Mouse (Mus musculus) lung, embryonic 15.5 days (tissue): ENCODE data around the gene Gm5901. TPM values are rescaled to one million over a fixed set of nuclear protein-coding genes. Genes with fewer than 3 reads are reported as not detected.
"Not testable (repeated sequence)": the region's sequence is repeated elsewhere in the genome, so short reads cannot be mapped to it uniquely, and the experiment has no call there.

Experiments used
- ATAC-seq: fragments of 200-750 bp; cut with Nextera tagmentation; 2 replicates; pipeline ENCODE4 v1.8.0; 2017; ENCODE audit warnings: moderate number of reproducible peaks, borderline replicate concordance; ENCODE audit not compliant: low FRiP score, low TSS enrichment; ENCODE audit errors: extremely low read depth
- H3K27ac ChIP-seq: fragments of 300-500 bp; sonication (generic); 2 replicates; pipeline ENCODE4 v1.5.1; 2015; ENCODE audit warnings: moderate library complexity, mild to moderate bottlenecking, inconsistent platforms
- H3K27me3 ChIP-seq: fragments of 300-500 bp; sonication (generic); 2 replicates; pipeline ENCODE4 v1.6.1; 2015; ENCODE audit warnings: inconsistent platforms
- H3K36me3 ChIP-seq: fragments of 300-500 bp; sonication (generic); 2 replicates; pipeline ENCODE4 v1.6.1; 2015; ENCODE audit warnings: inconsistent platforms
- H3K4me1 ChIP-seq: fragments of 300-500 bp; sonication (generic); 2 replicates; pipeline ENCODE4 v1.6.1; 2015; ENCODE audit warnings: inconsistent platforms
- H3K4me2 ChIP-seq: fragments of 300-500 bp; sonication (generic); 2 replicates; pipeline ENCODE4 v1.6.1; 2015; ENCODE audit warnings: inconsistent platforms, mild to moderate bottlenecking, moderate library complexity
- H3K4me3 ChIP-seq: fragments of 300-500 bp; sonication (generic); 2 replicates; pipeline ENCODE4 v1.5.1; 2015; ENCODE audit warnings: mild to moderate bottlenecking, inconsistent platforms
- H3K9ac ChIP-seq: fragments of 300-500 bp; sonication (generic); 2 replicates; pipeline ENCODE4 v1.6.1; 2015; ENCODE audit warnings: inconsistent platforms
- H3K9me3 ChIP-seq: fragments of 300-500 bp; sonication (generic); 2 replicates; pipeline ENCODE4 v1.6.1; 2016; ENCODE audit warnings: inconsistent platforms
- WGBS: fragments of 180-500 bp; shearing (Covaris S2); methylation state at CpG from one replicate; pipeline ENCODE4 v1.1.7; 2015; 5-methylcytosine and 5-hydroxymethylcytosine counted together
- polyA plus RNA-seq: library from polyadenylated mRNA; unstranded; fragments of >200 nt; fragmentation: Nextera tagmentation; extraction: Ambion mirVana; gene quantifications from 2 replicates; pipeline ENCODE4 v1.2.1, GENCODE M21; 2015

The Gm5901 gene
- polyA plus RNA-seq, result not detected in 2 replicates

DNA sequence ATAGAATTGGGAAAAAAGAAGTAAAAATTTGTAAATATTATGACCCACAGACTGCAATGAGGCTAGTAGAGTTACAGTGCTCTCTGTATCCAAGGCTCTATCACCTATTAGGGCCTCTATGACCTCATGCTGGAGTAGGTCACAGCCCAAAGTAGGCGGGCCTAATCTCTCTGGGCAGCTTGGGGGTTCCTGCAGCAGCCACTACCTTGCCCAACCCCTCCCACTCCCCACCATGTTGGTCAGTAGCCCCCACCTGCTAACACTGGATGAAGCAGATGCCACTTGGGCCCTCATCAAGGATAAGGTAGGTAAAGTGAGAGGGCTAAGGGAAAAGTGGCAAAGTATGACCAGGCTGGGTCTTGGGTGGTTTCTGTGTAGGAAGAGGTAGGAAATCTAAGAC is at the start of gene Gm5901:
TSS of gene Gm5901 (plus strand) at position 173 of the 400 bp plus-strand sequence.
- no peaks in the 10 kb centered on the region for H3K4me1 ChIP-seq
- no peaks in the 10 kb centered on the region for H3K27me3 ChIP-seq
- no peak within 1 kb of the TSS for H3K4me2 ChIP-seq
- H3K36me3 ChIP-seq, result peaks cover 37% of the 10 kb centered on the region
- no peak for ATAC-seq
- H3K27ac ChIP-seq, result no peak within 1 kb of the TSS
- WGBS, result 95% methylated on average over 1 of the region's 1 CpGs
- no peak within 1 kb of the TSS for H3K4me3 ChIP-seq
- H3K9ac ChIP-seq, result no peak within 1 kb of the TSS
- H3K9me3 ChIP-seq, result no peaks in the 10 kb centered on the region

DNA sequence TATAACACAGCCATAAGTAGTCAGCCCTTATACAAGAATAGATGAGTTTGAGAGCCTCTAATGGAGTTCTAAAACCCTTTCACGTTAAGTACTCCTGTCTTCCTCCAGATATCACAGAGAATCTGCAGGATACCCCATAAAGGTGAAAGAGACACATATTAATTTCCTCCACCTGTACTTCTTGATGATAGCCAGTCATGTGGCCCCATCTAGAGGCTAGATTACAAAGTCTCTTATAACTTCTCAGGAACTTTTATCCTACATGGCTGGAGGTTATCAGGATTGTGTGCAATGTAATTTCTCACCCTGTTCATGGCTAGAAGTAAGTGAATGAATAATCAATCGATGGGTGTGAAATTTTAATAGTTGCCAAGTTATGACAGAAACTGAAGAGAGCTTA is 49.5 kb upstream of the Gm5901 start:
- no peak for ATAC-seq
- WGBS, result 65% methylated on average over 2 of the region's 2 CpGs
- H3K4me1 ChIP-seq, result no peaks in the 10 kb centered on the region
- H3K27me3 ChIP-seq, result no peaks in the 10 kb centered on the region
- H3K9me3 ChIP-seq, result no peaks in the 10 kb centered on the region
- no peaks in the 10 kb centered on the region for H3K36me3 ChIP-seq
- H3K27ac ChIP-seq, result no peak overlapping the region
- H3K4me3 ChIP-seq, result no peak overlapping the region
- no peak overlapping the region for H3K9ac ChIP-seq
- no peak overlapping the region for H3K4me2 ChIP-seq

- H3K4me1 ChIP-seq, result no peaks in the 10 kb centered on the region
- H3K4me2 ChIP-seq, result no peak within 1 kb of the TSS
- no peak for ATAC-seq
- H3K27me3 ChIP-seq, result no peaks in the 10 kb centered on the region
- H3K36me3 ChIP-seq, result no peaks in the 10 kb centered on the region
- H3K27ac ChIP-seq, result no peak within 1 kb of the TSS
- H3K9ac ChIP-seq, result no peak within 1 kb of the TSS
- H3K4me3 ChIP-seq, result no peak within 1 kb of the TSS
- 82% methylated on average over 1 of the region's 1 CpGs for WGBS
- no peaks in the 10 kb centered on the region for H3K9me3 ChIP-seq
These were observed 40.8 kb upstream of the Gm5901 start, which contains the start of gene Olfr690 for GRCm38 (mm10) chr7:105334004-105334403. Olfr690 (minus strand) TSS chr7:105334104.

GRCm38 (mm10) chr7:105342170-105342569 is 32.7 kb upstream of the Gm5901 start, which contains the start of gene Olfr691:
Olfr691 (minus strand) TSS chr7:105342270.
- Histone ChIP-seq H3K27me3 (no peaks in the 10 kb centered on the region), H3K4me2 (no peak within 1 kb of the TSS), H3K27ac (no peak within 1 kb of the TSS), H3K9ac (no peak within 1 kb of the TSS), H3K4me1 (no peaks in the 10 kb centered on the region), H3K4me3 (no peak within 1 kb of the TSS), H3K9me3 (no peaks in the 10 kb centered on the region), H3K36me3 (no peaks in the 10 kb centered on the region)
- 44% methylated on average over 1 of the region's 1 CpGs for WGBS
- ATAC-seq, result no peak

DNA sequence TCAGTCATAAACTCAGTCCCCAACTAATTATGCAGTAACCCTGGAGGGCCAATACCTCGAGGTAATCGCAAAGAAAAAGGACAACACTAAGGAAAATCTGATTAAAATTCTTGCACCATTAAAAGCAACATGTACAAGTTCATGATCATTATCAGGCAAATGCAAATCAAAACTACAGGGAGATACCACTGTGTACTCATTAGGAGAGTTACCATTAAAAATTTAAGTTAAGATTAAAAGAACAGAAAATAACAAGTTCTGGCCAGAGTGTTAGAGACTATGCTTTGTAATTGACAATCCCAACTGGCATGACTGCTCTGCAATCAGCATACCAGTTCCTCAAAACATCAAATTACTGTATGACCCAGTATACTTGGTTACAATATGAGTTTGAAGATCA is 32.1 kb upstream of the Gm5901 start:
- Histone ChIP-seq H3K27me3 (no peaks in the 10 kb centered on the region), H3K4me1 (no peaks in the 10 kb centered on the region), H3K36me3 (no peaks in the 10 kb centered on the region), H3K4me2 (no peak overlapping the region), H3K4me3 (no peak overlapping the region), H3K9ac (no peak overlapping the region), H3K9me3 (no peaks in the 10 kb centered on the region), H3K27ac (no peak overlapping the region)
- WGBS, result 74% methylated on average over 2 of the region's 2 CpGs
- no peak for ATAC-seq

DNA sequence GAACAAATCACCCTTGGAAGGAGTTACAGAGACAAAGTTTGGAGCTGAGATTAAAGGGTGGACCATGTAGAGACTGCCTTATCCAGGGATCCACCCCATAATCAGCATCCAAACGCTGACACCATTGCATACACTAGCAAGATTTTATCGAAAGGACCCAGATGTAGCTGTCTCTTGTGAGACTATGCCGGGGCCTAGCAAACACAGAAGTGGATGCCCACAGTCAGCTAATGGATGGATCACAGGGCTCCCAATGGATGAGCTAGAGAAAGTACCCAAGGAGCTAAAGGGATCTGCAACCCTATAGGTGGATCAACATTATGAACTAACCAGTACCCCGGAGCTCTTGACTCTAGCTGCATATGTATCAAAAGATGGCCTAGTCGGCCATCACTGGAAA is 18.8 kb upstream of the Gm5901 start:
- not testable (repeated sequence) for H3K4me2 ChIP-seq, H3K9me3 ChIP-seq, H3K27me3 ChIP-seq, H3K4me3 ChIP-seq, H3K27ac ChIP-seq, H3K4me1 ChIP-seq, H3K9ac ChIP-seq, H3K36me3 ChIP-seq, ATAC-seq
- no CpG with 5 or more reads among the region's 5 CpGs for WGBS

DNA sequence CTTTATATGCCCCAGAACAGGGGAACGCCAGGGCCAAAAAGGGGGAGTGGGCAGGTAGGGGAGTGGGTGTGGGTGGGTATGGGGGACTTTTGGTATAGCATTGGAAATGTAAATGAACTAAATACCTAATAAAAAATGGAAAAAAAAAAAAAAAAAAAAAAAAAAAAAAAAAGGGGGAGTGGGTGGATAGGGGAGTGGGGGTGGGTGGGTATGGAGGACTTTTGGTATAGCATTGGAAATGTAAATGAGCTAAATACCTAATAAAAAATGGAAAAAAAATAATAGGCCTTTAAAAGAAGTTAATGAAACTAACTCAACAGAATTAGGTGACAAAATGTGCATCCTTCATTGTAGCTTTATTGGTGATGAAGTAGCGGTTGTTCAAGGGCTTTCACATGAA is 18.4 kb upstream of the Gm5901 start:
- not testable (repeated sequence) for H3K36me3 ChIP-seq, H3K27ac ChIP-seq, H3K4me2 ChIP-seq, H3K9me3 ChIP-seq, H3K9ac ChIP-seq, ATAC-seq, H3K4me1 ChIP-seq, H3K4me3 ChIP-seq, H3K27me3 ChIP-seq
- 86% methylated on average over 1 of the region's 2 CpGs for WGBS

- H3K9me3 ChIP-seq, result no peaks in the 10 kb centered on the region
- no peak overlapping the region for H3K4me2 ChIP-seq
- H3K4me1 ChIP-seq, result no peaks in the 10 kb centered on the region
- WGBS, result 75% methylated on average over 2 of the region's 2 CpGs
- H3K27me3 ChIP-seq, result no peaks in the 10 kb centered on the region
- no peak overlapping the region for H3K4me3 ChIP-seq
- H3K9ac ChIP-seq, result no peak overlapping the region
- no peak for ATAC-seq
- H3K36me3 ChIP-seq, result no peaks in the 10 kb centered on the region
- H3K27ac ChIP-seq, result no peak overlapping the region
These were observed 13.1 kb upstream of the Gm5901 start for GRCm38 (mm10) chr7:105361713-105362112.

GRCm38 (mm10) chr7:105367268-105367667 is 7.6 kb upstream of the Gm5901 start:
- no peak overlapping the region for H3K27ac ChIP-seq
- 81% methylated on average over 5 of the region's 5 CpGs for WGBS
- no peaks in the 10 kb centered on the region for H3K4me1 ChIP-seq
- H3K27me3 ChIP-seq, result no peaks in the 10 kb centered on the region
- no peak overlapping the region for H3K4me2 ChIP-seq
- no peak overlapping the region for H3K4me3 ChIP-seq
- no peaks in the 10 kb centered on the region for H3K36me3 ChIP-seq
- no peaks in the 10 kb centered on the region for H3K9me3 ChIP-seq
- no peak overlapping the region for H3K9ac ChIP-seq
- no peak for ATAC-seq

DNA sequence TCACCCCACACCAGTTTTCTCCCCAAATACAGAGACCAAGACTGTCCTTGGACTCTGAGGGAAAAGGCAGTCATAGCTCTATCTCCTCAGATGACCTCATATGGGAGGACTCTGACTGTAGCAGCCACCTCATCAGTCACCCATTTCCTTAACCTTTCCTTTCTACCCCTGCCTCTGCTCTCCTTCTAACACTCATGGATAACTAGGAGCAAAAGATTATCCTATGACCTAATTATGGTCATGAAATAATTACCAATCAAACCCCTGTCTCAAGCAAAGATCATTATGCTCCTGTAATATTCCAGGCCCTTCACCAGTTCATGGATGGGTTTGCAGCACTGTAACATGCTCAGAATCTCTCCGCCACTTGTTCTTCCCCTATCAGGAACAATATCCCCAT is 6.9 kb upstream of the Gm5901 start, which contains the start of gene Olfr692:
TSS of gene Olfr692 (plus strand) at position 301 of the 400 bp plus-strand sequence.
- H3K36me3 ChIP-seq, result no peaks in the 10 kb centered on the region
- H3K4me2 ChIP-seq, result no peak within 1 kb of the TSS
- 90% methylated on average over 1 of the region's 1 CpGs for WGBS
- no peak for ATAC-seq
- H3K27ac ChIP-seq, result no peak within 1 kb of the TSS
- no peaks in the 10 kb centered on the region for H3K27me3 ChIP-seq
- no peaks in the 10 kb centered on the region for H3K9me3 ChIP-seq
- no peak within 1 kb of the TSS for H3K4me3 ChIP-seq
- H3K4me1 ChIP-seq, result no peaks in the 10 kb centered on the region
- no peak within 1 kb of the TSS for H3K9ac ChIP-seq

DNA sequence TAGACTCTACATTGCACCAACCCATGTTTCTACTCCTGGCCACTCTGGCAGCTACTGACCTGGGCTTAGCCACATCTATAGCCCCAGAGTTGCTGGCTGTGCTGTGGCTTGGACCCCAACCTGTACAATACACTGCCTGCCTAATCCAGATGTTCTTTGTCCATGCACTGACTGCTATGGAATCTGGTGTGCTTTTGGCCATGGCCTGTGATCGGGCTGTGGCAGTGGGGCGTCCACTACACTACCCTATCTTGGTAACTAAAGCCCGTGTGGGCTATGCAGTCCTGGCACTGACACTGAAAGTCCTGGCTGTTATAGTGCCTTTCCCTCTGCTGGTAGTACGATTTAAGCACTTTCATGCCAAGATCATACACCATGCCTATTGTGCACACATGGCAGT is 6.3 kb upstream of the Gm5901 start:
- Histone ChIP-seq H3K27me3 (no peaks in the 10 kb centered on the region), H3K36me3 (0 out of 2 replicates have a peak, but pooled peaks cover 2% of the 10 kb centered on the region), H3K4me3 (no peak overlapping the region), H3K4me2 (no peak overlapping the region), H3K9me3 (no peaks in the 10 kb centered on the region), H3K27ac (no peak overlapping the region), H3K4me1 (no peaks in the 10 kb centered on the region), H3K9ac (no peak overlapping the region)
- no peak for ATAC-seq
- WGBS, result 95% methylated on average over 4 of the region's 4 CpGs

GRCm38 (mm10) chr7:105372912-105373311 is 1.9 kb upstream of the Gm5901 start:
- no peaks in the 10 kb centered on the region for H3K9me3 ChIP-seq
- H3K27me3 ChIP-seq, result no peaks in the 10 kb centered on the region
- peaks cover 18% of the 10 kb centered on the region for H3K36me3 ChIP-seq
- H3K4me3 ChIP-seq, result no peak overlapping the region
- no peak for ATAC-seq
- no peak overlapping the region for H3K4me2 ChIP-seq
- H3K27ac ChIP-seq, result no peak overlapping the region
- no peak overlapping the region for H3K9ac ChIP-seq
- H3K4me1 ChIP-seq, result no peaks in the 10 kb centered on the region
- WGBS, result 91% methylated on average over 1 of the region's 1 CpGs

- no peaks in the 10 kb centered on the region for H3K27me3 ChIP-seq
- no peak overlapping the region for H3K4me2 ChIP-seq
- peaks cover 24% of the 10 kb centered on the region for H3K36me3 ChIP-seq
- H3K4me1 ChIP-seq, result no peaks in the 10 kb centered on the region
- no peak for ATAC-seq
- 65% methylated on average over 4 of the region's 4 CpGs for WGBS
- H3K9me3 ChIP-seq, result no peaks in the 10 kb centered on the region
- H3K4me3 ChIP-seq, result no peak overlapping the region
- no peak overlapping the region for H3K27ac ChIP-seq
- H3K9ac ChIP-seq, result no peak overlapping the region
These were observed 1.3 kb upstream of the Gm5901 start for GRCm38 (mm10) chr7:105373509-105373908.
